Mouse (Mus musculus) cortical plate, adult 2 months (tissue): ENCODE measurements around the gene Samd14. TPM values are rescaled to one million over a fixed set of nuclear protein-coding genes. Genes with fewer than 3 reads are reported as not detected.
"Not testable (repeated sequence)": the region's sequence is repeated elsewhere in the genome, so short reads cannot be mapped to it uniquely, and the experiment has no call there.

Experiments used
- H3K27ac ChIP-seq: fragments of 200-500 bp; 2 replicates; pipeline ENCODE4 v1.5.1; 2012; ENCODE audit warnings: low read length, control low read depth, inconsistent platforms; ENCODE audit not compliant: insufficient read depth
- H3K4me1 ChIP-seq: fragments of 200-500 bp; 2 replicates; pipeline ENCODE4 v1.6.1; 2011; ENCODE audit warnings: low read length; ENCODE audit not compliant: control insufficient read depth, insufficient read depth
- H3K4me3 ChIP-seq: fragments of 200-500 bp; 2 replicates; pipeline ENCODE4 v1.5.1; 2011; ENCODE audit warnings: mild to moderate bottlenecking, low read length, control low read depth; ENCODE audit not compliant: insufficient read depth
- CTCF ChIP-seq: fragments of 200-500 bp; IDR thresholded peaks from 2 replicates; pipeline ENCODE4 v1.5.1; 2011; ENCODE audit warnings: mild to moderate bottlenecking, control low read depth, low read length; ENCODE audit not compliant: insufficient read depth; ENCODE audit errors: extremely low read depth
- POLR2A ChIP-seq: fragments of 200-500 bp; IDR thresholded peaks from 2 replicates; pipeline ENCODE4 v1.6.1; 2011; ENCODE audit warnings: mild to moderate bottlenecking, low read length, control low read depth; ENCODE audit not compliant: insufficient read depth; ENCODE audit errors: extremely low read depth
- polyA plus RNA-seq: library from polyadenylated mRNA; depleted of rRNA; stranded (reverse); fragments of >200 nt; gene quantifications from 2 replicates; pipeline ENCODE4 v1.2.3, GENCODE M21; 2012; rRNA removed

The Samd14 gene
- polyA plus RNA-seq = 17.8 and 18.0 TPM in 2 replicates

- no peak for TF ChIP-seq CTCF
- peak; percentile 46; the same call in 1 of the 2 replicates for TF ChIP-seq POLR2A
- Histone ChIP-seq H3K27ac (no peak within 1 kb of the TSS), H3K4me1 (peaks cover 4% of the 10 kb centered on the region; the same call in 1 of the 2 replicates), H3K4me3 (peak within 1 kb of the TSS; percentile 50)
These were observed at the start of gene Samd14 for GRCm38 (mm10) chr11:95009629-95010014. TSS of gene Samd14 (plus strand) at chr11:95009879.

GRCm38 (mm10) chr11:94962534-94963101 lies 47.1 kb upstream of the Samd14 start:
- TF ChIP-seq CTCF (no peak), POLR2A (no peak)
- no peak overlapping the region for H3K4me3 ChIP-seq
- no peak overlapping the region for H3K27ac ChIP-seq
- no peaks in the 10 kb centered on the region for H3K4me1 ChIP-seq

- no peak within 1 kb of the TSS for H3K27ac ChIP-seq
- TF ChIP-seq CTCF (no peak), POLR2A (no peak)
- H3K4me3 ChIP-seq = no peak within 1 kb of the TSS
- no peaks in the 10 kb centered on the region for H3K4me1 ChIP-seq
These were observed 42.3 kb upstream of the Samd14 start, which contains the start of gene Hils1 for GRCm38 (mm10) chr11:94967419-94967818. TSS of gene Hils1 (plus strand) at chr11:94967593.

GRCm38 (mm10) chr11:94968187-94968586 lies 41.5 kb upstream of the Samd14 start:
- Histone ChIP-seq H3K27ac (no peak overlapping the region), H3K4me3 (no peak overlapping the region), H3K4me1 (no peaks in the 10 kb centered on the region)
- TF ChIP-seq POLR2A = no peak
- TF ChIP-seq CTCF = no peak

GRCm38 (mm10) chr11:94969709-94970108 lies 40.0 kb upstream of the Samd14 start:
- not testable (repeated sequence) for H3K4me3 ChIP-seq, H3K4me1 ChIP-seq, H3K27ac ChIP-seq

- Histone ChIP-seq H3K27ac (no peak overlapping the region), H3K4me3 (no peak overlapping the region), H3K4me1 (no peaks in the 10 kb centered on the region)
- TF ChIP-seq CTCF = peak; percentile 78
- no peak for TF ChIP-seq POLR2A
These were observed 39.3 kb upstream of the Samd14 start for GRCm38 (mm10) chr11:94970210-94970943.

- no peaks in the 10 kb centered on the region for H3K4me1 ChIP-seq
- no peak overlapping the region for H3K4me3 ChIP-seq
- TF ChIP-seq CTCF = no peak
- H3K27ac ChIP-seq = no peak overlapping the region
These were observed 37.6 kb upstream of the Samd14 start for GRCm38 (mm10) chr11:94971895-94972615.

GRCm38 (mm10) chr11:94972887-94973286 lies 36.8 kb upstream of the Samd14 start:
- H3K4me1 ChIP-seq = no peaks in the 10 kb centered on the region
- no peak overlapping the region for H3K27ac ChIP-seq
- TF ChIP-seq POLR2A (no peak), CTCF (no peak)
- no peak overlapping the region for H3K4me3 ChIP-seq

- Histone ChIP-seq H3K4me1 (no peaks in the 10 kb centered on the region), H3K27ac (no peak overlapping the region), H3K4me3 (no peak overlapping the region)
- TF ChIP-seq CTCF = no peak
- TF ChIP-seq POLR2A = no peak
These were observed 36.4 kb upstream of the Samd14 start for GRCm38 (mm10) chr11:94973313-94973712.

- no peak overlapping the region for H3K4me3 ChIP-seq
- TF ChIP-seq POLR2A = no peak
- TF ChIP-seq CTCF = no peak
- H3K27ac ChIP-seq = no peak overlapping the region
- no peaks in the 10 kb centered on the region for H3K4me1 ChIP-seq
These were observed 34.7 kb upstream of the Samd14 start for GRCm38 (mm10) chr11:94974951-94975350.
